Mouse (Mus musculus) heart, embryonic 16.5 days (tissue): ENCODE results near the gene Gm21970. TPM values are rescaled to one million over a fixed set of nuclear protein-coding genes. Genes with fewer than 3 reads are reported as not detected.

ENCODE experiments used
- ATAC-seq: fragments of 200-750 bp; cut with Nextera tagmentation; replicated peaks from 2 replicates; pipeline ENCODE4 v1.8.0; 2017; ENCODE audit warnings: moderate number of reproducible peaks; ENCODE audit not compliant: insufficient read depth, low FRiP score; ENCODE audit errors: extremely low read depth
- H3K27ac ChIP-seq: fragments of 300-500 bp; sonication (generic); 2 replicates; pipeline ENCODE4 v1.5.1; 2014; ENCODE audit warnings: mild to moderate bottlenecking, low read length, control low read depth, moderate library complexity
- H3K27me3 ChIP-seq: fragments of 300-500 bp; sonication (generic); 2 replicates; pipeline ENCODE4 v1.6.1; 2014; ENCODE audit warnings: low read length, mixed read lengths; ENCODE audit not compliant: control insufficient read depth, insufficient read depth
- H3K36me3 ChIP-seq: fragments of 300-500 bp; sonication (generic); 2 replicates; pipeline ENCODE4 v1.6.1; 2014; ENCODE audit not compliant: control insufficient read depth, insufficient read depth
- H3K4me1 ChIP-seq: fragments of 300-500 bp; sonication (generic); 2 replicates; pipeline ENCODE4 v1.6.1; 2014; ENCODE audit warnings: low read length, mixed read lengths; ENCODE audit not compliant: control insufficient read depth, insufficient read depth
- H3K4me2 ChIP-seq: fragments of 300-500 bp; sonication (generic); 2 replicates; pipeline ENCODE4 v1.6.1; 2014; ENCODE audit warnings: low read depth, mild to moderate bottlenecking, control low read depth, low read length
- H3K4me3 ChIP-seq: fragments of 300-500 bp; sonication (generic); 2 replicates; pipeline ENCODE4 v1.5.1; 2014; ENCODE audit warnings: mild to moderate bottlenecking, control low read depth, low read length
- H3K9ac ChIP-seq: fragments of 300-500 bp; sonication (generic); 2 replicates; pipeline ENCODE4 v1.6.1; 2014; ENCODE audit warnings: low read length, control low read depth
- H3K9me3 ChIP-seq: fragments of 300-500 bp; sonication (generic); replicated peaks from 2 replicates; pipeline ENCODE4 v1.6.1; 2016; ENCODE audit warnings: low read length; ENCODE audit not compliant: control insufficient read depth
- WGBS: fragments of 180-500 bp; shearing (Covaris S2); extraction: QIAGEN DNeasy Blood & Tissue Kit; methylation state at CpG from one replicate; pipeline ENCODE4 v1.1.7; 2014; 5-methylcytosine and 5-hydroxymethylcytosine counted together
- polyA plus RNA-seq: library from polyadenylated mRNA; unstranded; fragments of >200 nt; fragmentation: Nextera tagmentation; extraction: Ambion mirVana; gene quantifications from 2 replicates; pipeline ENCODE4 v1.2.1, GENCODE M21; 2015

Gene Gm21970
- polyA plus RNA-seq, 1 experiment from 2014 or later = not detected

DNA sequence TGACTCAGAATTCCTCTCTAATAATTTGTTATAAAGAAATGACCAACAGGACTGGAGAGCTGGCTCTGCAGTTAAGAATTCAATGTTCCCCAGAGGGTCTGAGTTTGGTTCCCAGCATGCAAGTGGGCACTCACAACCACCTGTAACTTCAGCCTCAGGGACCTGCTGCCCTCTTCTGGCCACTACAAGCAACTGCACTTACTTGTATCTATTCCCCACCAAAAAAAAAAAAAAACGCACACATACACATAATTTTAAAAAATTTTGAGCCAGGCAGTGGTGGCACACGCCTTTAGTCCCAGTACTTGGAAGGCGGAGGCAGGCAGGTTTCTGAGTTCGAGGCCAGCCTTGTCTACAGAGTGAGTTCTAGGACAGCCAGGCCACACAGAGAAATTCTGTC is 1.4 kb upstream of the Gm21970 start:
- Histone ChIP-seq H3K9me3 (0 out of 2 replicates have a peak, but pooled peaks cover 4% of the 10 kb centered on the region), H3K4me1 (peaks cover 6% of the 10 kb centered on the region), H3K9ac (no peak overlapping the region), H3K4me2 (no peak overlapping the region), H3K27ac (no peak overlapping the region), H3K36me3 (peaks cover 45% of the 10 kb centered on the region), H3K27me3 (no peaks in the 10 kb centered on the region), H3K4me3 (no peak overlapping the region)
- ATAC-seq = no peak
- 89% methylated on average over 4 of the region's 4 CpGs for WGBS

DNA sequence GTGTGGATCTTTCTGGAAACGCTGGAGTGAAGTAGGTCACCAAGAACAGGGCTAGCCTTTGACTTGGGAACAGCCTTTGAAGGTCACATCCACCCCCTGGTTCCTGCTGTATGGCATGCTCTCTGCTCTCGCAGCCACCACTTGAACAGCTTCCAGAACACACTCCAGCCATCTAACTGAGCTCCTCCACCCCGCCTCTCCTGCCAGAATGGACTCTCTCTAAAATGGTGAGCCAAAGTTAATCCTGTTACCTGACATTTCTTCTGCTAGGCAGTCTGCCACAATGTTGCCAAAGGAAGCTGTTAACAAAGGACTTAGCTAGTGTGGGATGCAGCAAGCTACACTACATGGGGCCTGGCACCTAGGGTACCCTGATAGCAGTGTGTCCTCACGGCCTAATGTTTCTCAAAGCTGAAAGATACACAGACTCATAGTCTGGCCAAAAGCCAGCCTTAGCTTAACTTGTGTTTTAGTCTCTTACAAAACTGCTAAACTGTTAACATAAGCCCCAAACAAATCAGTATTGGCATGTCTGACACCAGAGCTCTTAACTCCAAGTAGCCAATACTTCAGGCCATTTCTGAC is 3.4 kb downstream of the Gm21970 start:
- ATAC-seq = 0 out of 2 replicates have a peak, but pooled peaks have one; percentile 37
- Histone ChIP-seq H3K36me3 (peaks cover 32% of the 10 kb centered on the region), H3K9me3 (0 out of 2 replicates have a peak, but pooled peaks cover 2% of the 10 kb centered on the region), H3K4me3 (no peak overlapping the region), H3K9ac (no peak overlapping the region), H3K4me1 (peaks cover 6% of the 10 kb centered on the region), H3K27ac (peak overlapping the region; percentile 74), H3K27me3 (no peaks in the 10 kb centered on the region), H3K4me2 (no peak overlapping the region)
- WGBS = 38% methylated on average over 4 of the region's 4 CpGs

DNA sequence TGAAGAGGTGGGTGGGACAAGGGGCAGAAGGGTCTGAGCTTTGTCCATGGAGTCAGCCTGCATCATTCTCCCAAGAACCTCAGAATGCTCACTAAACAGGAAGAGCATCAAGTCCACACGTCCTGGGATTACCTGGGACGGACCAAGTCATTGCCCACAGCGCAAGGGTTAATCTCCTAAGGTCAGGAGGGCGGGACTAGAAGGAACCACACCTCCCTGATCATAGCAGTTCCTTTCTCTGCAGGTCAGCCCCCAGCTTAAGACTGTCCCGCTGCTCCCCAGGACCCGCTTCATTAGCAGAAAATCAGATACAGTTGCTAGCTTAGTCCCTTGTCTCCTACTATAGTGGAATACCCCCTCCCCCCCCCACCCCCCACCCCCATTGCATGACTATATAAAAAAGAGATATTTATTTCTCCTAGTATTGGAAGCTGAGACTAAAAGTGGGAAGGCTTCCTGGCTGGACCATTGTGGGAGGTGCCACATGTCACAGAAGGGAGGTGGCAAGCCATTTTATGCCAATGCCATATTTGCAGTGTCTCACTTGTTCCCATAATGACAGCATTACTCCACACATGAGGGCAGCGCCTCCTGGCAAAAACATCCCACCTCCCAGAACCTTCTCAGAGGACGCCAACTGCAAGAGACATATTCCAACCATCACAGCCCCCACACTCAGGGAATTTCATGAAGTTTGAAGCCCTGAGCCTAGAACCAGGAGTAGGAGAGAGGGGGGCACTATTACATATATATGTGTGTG is 4.3 kb downstream of the Gm21970 start:
- Histone ChIP-seq H3K27ac (no peak overlapping the region), H3K36me3 (peaks cover 30% of the 10 kb centered on the region), H3K9ac (no peak overlapping the region), H3K4me3 (no peak overlapping the region), H3K4me2 (no peak overlapping the region), H3K27me3 (no peaks in the 10 kb centered on the region), H3K9me3 (no peaks in the 10 kb centered on the region), H3K4me1 (peaks cover 6% of the 10 kb centered on the region)
- 82% methylated on average over 8 of the region's 8 CpGs for WGBS
- ATAC-seq = no peak

DNA sequence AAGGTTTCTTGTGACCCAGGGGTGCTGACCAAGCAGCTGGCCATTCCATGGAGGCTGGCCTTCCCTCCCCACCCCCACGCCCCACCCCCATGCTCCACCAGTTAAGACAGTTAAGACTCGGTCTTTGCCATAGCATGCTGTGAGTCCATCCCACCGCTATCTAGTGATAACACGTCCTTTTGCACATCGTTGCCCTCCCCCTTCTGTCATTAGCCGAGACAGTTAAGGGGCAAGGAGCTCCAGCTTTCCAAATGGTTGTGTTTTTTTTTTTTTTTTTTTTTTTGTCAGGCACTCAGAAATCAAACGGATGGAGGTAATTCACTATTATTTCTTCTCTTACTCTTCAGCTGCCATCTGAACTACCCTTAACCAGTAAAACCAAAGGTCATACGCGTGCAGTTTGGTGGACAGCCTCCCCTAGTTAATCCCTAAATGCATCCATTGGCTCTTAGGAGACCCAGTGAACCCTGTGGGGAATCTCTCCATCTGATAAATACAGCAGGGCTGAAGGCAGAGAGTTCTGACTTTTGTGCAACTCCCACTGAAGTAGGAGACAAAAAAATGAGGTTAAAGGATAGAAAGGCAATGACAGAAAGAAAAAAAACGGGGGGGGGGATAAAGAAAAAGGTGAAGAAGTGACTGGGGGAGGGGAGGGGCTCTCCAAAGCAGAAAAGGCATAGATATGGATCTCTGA is 5.5 kb downstream of the Gm21970 start:
- H3K27ac ChIP-seq = no peak overlapping the region
- no peak overlapping the region for H3K9ac ChIP-seq
- peaks cover 6% of the 10 kb centered on the region for H3K4me1 ChIP-seq
- H3K4me3 ChIP-seq = no peak overlapping the region
- no peak overlapping the region for H3K4me2 ChIP-seq
- no peaks in the 10 kb centered on the region for H3K27me3 ChIP-seq
- H3K9me3 ChIP-seq = no peaks in the 10 kb centered on the region
- ATAC-seq = no peak
- 48% methylated on average over 10 of the region's 10 CpGs for WGBS
- H3K36me3 ChIP-seq = peaks cover 30% of the 10 kb centered on the region

DNA sequence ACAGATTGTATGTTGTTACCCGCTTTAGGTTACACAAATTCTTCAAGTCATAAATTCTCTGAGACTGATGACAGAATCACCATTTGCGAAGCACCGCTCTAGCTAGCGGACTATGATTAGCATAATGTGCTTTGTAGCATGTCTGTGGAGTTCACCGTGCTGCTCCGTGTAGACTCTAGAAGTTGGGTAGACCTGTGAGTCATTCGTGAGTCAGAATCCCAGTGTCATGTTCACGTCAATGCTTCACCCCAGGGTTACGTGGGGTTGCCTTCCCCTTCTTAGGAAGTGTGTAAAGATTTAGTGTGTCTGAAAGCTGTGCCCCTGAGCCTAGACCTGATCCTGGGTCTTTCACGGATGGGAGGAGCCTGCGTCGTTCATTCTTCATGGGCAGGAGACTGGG is 6.5 kb downstream of the Gm21970 start:
- no peak overlapping the region for H3K27ac ChIP-seq
- WGBS = 91% methylated on average over 12 of the region's 12 CpGs
- H3K4me2 ChIP-seq = no peak overlapping the region
- no peaks in the 10 kb centered on the region for H3K9me3 ChIP-seq
- no peak overlapping the region for H3K9ac ChIP-seq
- no peak for ATAC-seq
- H3K4me1 ChIP-seq = peaks cover 6% of the 10 kb centered on the region
- no peak overlapping the region for H3K4me3 ChIP-seq
- peaks cover 22% of the 10 kb centered on the region; the same call in 1 of the 2 replicates for H3K36me3 ChIP-seq
- H3K27me3 ChIP-seq = no peaks in the 10 kb centered on the region

DNA sequence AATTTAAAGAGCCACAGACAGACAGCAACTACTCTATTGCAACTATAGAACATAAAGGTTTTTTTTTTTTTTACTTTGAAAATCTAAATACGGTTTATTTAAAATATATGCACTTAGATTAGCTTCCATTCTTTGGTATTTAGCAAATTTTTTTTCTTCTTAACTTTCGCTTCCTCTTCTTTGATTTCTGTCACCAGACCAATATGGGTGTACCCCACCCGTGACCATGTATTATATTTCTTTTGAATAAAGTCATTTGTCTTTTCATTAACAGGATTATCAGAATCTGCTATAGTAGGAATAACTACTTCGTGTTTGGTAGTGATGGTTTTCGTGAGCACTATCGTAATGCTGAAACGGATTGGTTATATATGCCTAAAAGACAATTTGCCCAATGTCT is 7.4 kb downstream of the Gm21970 start:
- no peak overlapping the region for H3K9ac ChIP-seq
- ATAC-seq = no peak
- H3K27me3 ChIP-seq = no peaks in the 10 kb centered on the region
- no peaks in the 10 kb centered on the region for H3K9me3 ChIP-seq
- no peak overlapping the region for H3K4me3 ChIP-seq
- H3K36me3 ChIP-seq = peaks cover 19% of the 10 kb centered on the region; the same call in 1 of the 2 replicates
- no peak overlapping the region for H3K4me2 ChIP-seq
- H3K4me1 ChIP-seq = peaks cover 6% of the 10 kb centered on the region
- H3K27ac ChIP-seq = no peak overlapping the region
- WGBS = 93% methylated on average over 7 of the region's 7 CpGs

DNA sequence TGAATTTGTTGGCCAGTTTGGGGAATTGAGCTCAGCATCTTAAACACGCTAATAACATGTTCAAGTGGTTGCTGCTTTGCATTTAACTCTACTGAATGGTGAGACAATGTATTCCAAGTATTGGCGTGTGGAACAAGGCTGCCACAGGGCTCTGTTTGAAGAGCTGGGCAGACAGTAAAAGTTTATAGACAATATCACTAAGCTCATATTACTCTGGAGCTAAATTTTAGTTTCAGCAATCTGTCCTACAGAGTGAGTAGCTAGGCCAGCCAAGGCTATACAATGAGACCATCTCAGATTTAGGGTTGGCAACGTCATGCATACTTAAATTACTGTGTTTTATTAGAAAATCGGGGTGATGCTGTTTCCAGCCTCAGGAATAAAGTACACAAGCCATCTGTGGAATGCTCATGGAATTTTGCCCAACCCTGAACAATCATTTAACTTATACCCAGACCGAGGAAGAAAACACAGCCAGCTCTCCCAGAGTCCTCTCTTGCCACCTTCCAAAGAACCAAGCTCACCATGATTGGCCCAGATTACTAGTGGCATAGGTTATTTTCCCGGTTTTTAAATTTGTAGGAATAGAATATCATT is 10.1 kb downstream of the Gm21970 start:
- H3K9me3 ChIP-seq = no peaks in the 10 kb centered on the region
- no peak overlapping the region for H3K4me2 ChIP-seq
- no peaks in the 10 kb centered on the region for H3K27me3 ChIP-seq
- H3K4me1 ChIP-seq = peaks cover 8% of the 10 kb centered on the region
- H3K27ac ChIP-seq = no peak overlapping the region
- H3K9ac ChIP-seq = no peak overlapping the region
- ATAC-seq = no peak
- 82% methylated on average over 6 of the region's 6 CpGs for WGBS
- H3K36me3 ChIP-seq = peaks cover 8% of the 10 kb centered on the region; the same call in 1 of the 2 replicates
- H3K4me3 ChIP-seq = no peak overlapping the region

DNA sequence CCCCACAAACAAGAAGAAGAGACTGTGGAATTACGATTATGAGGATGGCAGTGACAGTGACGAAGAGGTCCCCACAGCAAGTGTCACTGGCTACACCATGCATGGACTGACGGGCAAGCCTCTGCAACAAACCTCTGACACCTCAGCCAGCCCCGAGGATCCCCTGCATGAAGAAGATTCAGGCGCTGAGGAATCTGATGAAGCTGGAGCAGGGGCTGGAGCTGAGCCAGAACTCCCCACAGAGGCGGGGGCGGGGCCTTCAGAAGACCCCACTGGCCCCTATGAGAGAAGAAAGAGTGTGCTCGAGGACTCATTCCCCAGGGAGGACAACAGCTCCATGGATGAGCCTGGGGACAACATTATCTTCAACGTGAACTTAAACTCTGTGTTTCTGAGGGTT is 12.3 kb downstream of the Gm21970 start:
- WGBS = 68% methylated on average over 9 of the region's 9 CpGs

More for the DNA sequence above, 12.3 kb downstream of the Gm21970 start:
- Histone ChIP-seq H3K9me3 (no peaks in the 10 kb centered on the region), H3K4me1 (peaks cover 24% of the 10 kb centered on the region), H3K27me3 (no peaks in the 10 kb centered on the region), H3K36me3 (peaks cover 6% of the 10 kb centered on the region; the same call in 1 of the 2 replicates), H3K9ac (no peak overlapping the region), H3K4me3 (no peak overlapping the region), H3K27ac (no peak overlapping the region), H3K4me2 (no peak overlapping the region)
- no peak for ATAC-seq
